Mouse (Mus musculus): ENCODE data around the gene Ccdc88b.

GRCm38 (mm10) chr19:6819143-6819827 is 38.7 kb downstream of the Ccdc88b start:
- no peak for TF ChIP-seq CTCF (IDR thresholded peaks at IDR 0.05; ENCODE audit: insufficient read depth, low read depth, low read length)
- no peak for TF ChIP-seq POLR2A (IDR thresholded peaks at IDR 0.05; ENCODE audit: insufficient read depth, low read depth, low read length)

Data from olfactory bulb, adult 2 months (tissue).